Mouse (Mus musculus) forebrain, postnatal 0 days (tissue): ENCODE data around the gene Ndc1. TPM values are rescaled to one million over a fixed set of nuclear protein-coding genes. Genes with fewer than 3 reads are reported as not detected.
"Not testable (repeated sequence)": the region's sequence is repeated elsewhere in the genome, so short reads cannot be mapped to it uniquely, and the experiment has no call there.

Experiments used
- ATAC-seq: fragments of 200-750 bp; cut with Nextera tagmentation; 2 replicates; pipeline ENCODE4 v1.8.0; 2017; ENCODE audit warnings: mild to moderate bottlenecking, moderate library complexity
- DNase-seq: peaks from one replicate; pipeline ENCODE4 v3.0.0-alpha.2; 2015
- H3K27ac ChIP-seq: fragments of 300-500 bp; sonication (generic); 2 replicates; pipeline ENCODE4 v1.5.1; 2014; ENCODE audit warnings: low read depth, mild to moderate bottlenecking, antibody characterized with exemption, low read length, moderate library complexity, mixed read lengths
- H3K27me3 ChIP-seq: fragments of 300-500 bp; sonication (generic); 2 replicates; pipeline ENCODE4 v1.6.1; 2014; ENCODE audit warnings: mild to moderate bottlenecking, low read length, mixed read lengths; ENCODE audit not compliant: insufficient read depth
- H3K36me3 ChIP-seq: fragments of 300-500 bp; sonication (generic); 2 replicates; pipeline ENCODE4 v1.6.1; 2014; ENCODE audit warnings: mild to moderate bottlenecking, moderate library complexity; ENCODE audit not compliant: insufficient read depth
- H3K4me1 ChIP-seq: fragments of 300-500 bp; sonication (generic); 2 replicates; pipeline ENCODE4 v1.6.1; 2014; ENCODE audit warnings: antibody characterized with exemption; ENCODE audit not compliant: insufficient read depth
- H3K4me2 ChIP-seq: fragments of 300-500 bp; sonication (generic); 2 replicates; pipeline ENCODE4 v1.6.1; 2014; ENCODE audit warnings: low read depth, mild to moderate bottlenecking, moderate library complexity
- H3K4me3 ChIP-seq: fragments of 300-500 bp; sonication (generic); 2 replicates; pipeline ENCODE4 v1.5.1; 2014; ENCODE audit warnings: low read depth, low read length, mixed read lengths
- H3K9ac ChIP-seq: fragments of 300-500 bp; sonication (generic); 2 replicates; pipeline ENCODE4 v1.6.1; 2014; ENCODE audit warnings: mild to moderate bottlenecking
- H3K9me3 ChIP-seq: fragments of 300-500 bp; sonication (generic); 2 replicates; pipeline ENCODE4 v1.6.1; 2016; ENCODE audit warnings: low read length
- CTCF ChIP-seq: sonication (generic); IDR thresholded peaks from 2 replicates; pipeline ENCODE4 v1.5.1; 2016; ENCODE audit warnings: antibody characterized with exemption, control low read depth, low read depth
- WGBS: fragments of 180-500 bp; shearing (Covaris S2); extraction: QIAGEN DNeasy Blood & Tissue Kit; methylation state at CpG from one replicate; pipeline ENCODE4 v1.1.7; 2014; 5-methylcytosine and 5-hydroxymethylcytosine counted together
- polyA plus RNA-seq: library from polyadenylated mRNA; unstranded; fragments of >200 nt; fragmentation: Nextera tagmentation; extraction: Ambion mirVana; gene quantifications from 2 replicates; pipeline ENCODE4 v1.2.1, GENCODE M21; 2015
- total RNA-seq: library from RNA; depleted of rRNA; stranded (reverse); fragments of >200 nt; gene quantifications from 2 replicates; pipeline ENCODE4 v1.2.3, GENCODE M21; 2014

The Ndc1 gene
- total and polyA plus RNA-seq, 2 experiments from 2014 or later, result 18.7 to 30.4 TPM

GRCm38 (mm10) chr4:107353612-107354011 is 14.0 kb upstream of the Ndc1 start:
- no peaks in the 10 kb centered on the region for H3K9me3 ChIP-seq
- no peak overlapping the region for H3K4me2 ChIP-seq
- no peak overlapping the region for H3K4me3 ChIP-seq
- H3K27me3 ChIP-seq, result no peaks in the 10 kb centered on the region
- 78% methylated on average over 3 of the region's 3 CpGs for WGBS
- TF ChIP-seq CTCF, result no peak
- no peak overlapping the region for H3K27ac ChIP-seq
- DNase-seq, result no peak
- no peak for ATAC-seq
- H3K4me1 ChIP-seq, result no peaks in the 10 kb centered on the region
- H3K36me3 ChIP-seq, result peaks cover 8% of the 10 kb centered on the region; the same call in 1 of the 2 replicates
- H3K9ac ChIP-seq, result no peak overlapping the region

GRCm38 (mm10) chr4:107354126-107354525 is 13.5 kb upstream of the Ndc1 start:
- DNase-seq (no peak), ATAC-seq (no peak)
- no peak for TF ChIP-seq CTCF
- WGBS, result 89% methylated on average over 5 of the region's 5 CpGs
- Histone ChIP-seq H3K4me1 (no peaks in the 10 kb centered on the region), H3K9ac (no peak overlapping the region), H3K4me2 (no peak overlapping the region), H3K36me3 (peaks cover 8% of the 10 kb centered on the region; the same call in 1 of the 2 replicates), H3K27ac (no peak overlapping the region), H3K27me3 (no peaks in the 10 kb centered on the region), H3K4me3 (no peak overlapping the region), H3K9me3 (no peaks in the 10 kb centered on the region)

- Histone ChIP-seq H3K4me1 (no peaks in the 10 kb centered on the region), H3K27me3 (no peaks in the 10 kb centered on the region), H3K4me3 (no peak overlapping the region), H3K27ac (no peak overlapping the region), H3K9me3 (no peaks in the 10 kb centered on the region), H3K4me2 (no peak overlapping the region), H3K36me3 (peaks cover 9% of the 10 kb centered on the region; the same call in 1 of the 2 replicates), H3K9ac (no peak overlapping the region)
- no peak for TF ChIP-seq CTCF
- 58% methylated on average over 4 of the region's 4 CpGs for WGBS
- ATAC-seq (no peak), DNase-seq (no peak)
These were observed 13.0 kb upstream of the Ndc1 start for GRCm38 (mm10) chr4:107354543-107354942.

- not testable (repeated sequence) for H3K27me3 ChIP-seq, ATAC-seq, H3K4me2 ChIP-seq, H3K36me3 ChIP-seq, H3K9me3 ChIP-seq, H3K9ac ChIP-seq, DNase-seq, H3K27ac ChIP-seq, H3K4me1 ChIP-seq, H3K4me3 ChIP-seq
- 77% methylated on average over 8 of the region's 8 CpGs for WGBS
These were observed 10.4 kb upstream of the Ndc1 start for GRCm38 (mm10) chr4:107357172-107357571.

- Histone ChIP-seq H3K27me3 (no peaks in the 10 kb centered on the region), H3K36me3 (peaks cover 9% of the 10 kb centered on the region; the same call in 1 of the 2 replicates), H3K9me3 (no peaks in the 10 kb centered on the region), H3K4me2 (no peak overlapping the region), H3K9ac (no peak overlapping the region), H3K4me3 (no peak overlapping the region), H3K4me1 (no peaks in the 10 kb centered on the region), H3K27ac (no peak overlapping the region)
- ATAC-seq, result peak; percentile 23; the same call in 1 of the 2 replicates
- peak; percentile 52 for DNase-seq
- no peak for TF ChIP-seq CTCF
- WGBS, result 67% methylated on average over 3 of the region's 3 CpGs
These were observed 9.1 kb upstream of the Ndc1 start for GRCm38 (mm10) chr4:107358460-107358859.

GRCm38 (mm10) chr4:107360457-107361145 is 7.0 kb upstream of the Ndc1 start:
- peaks cover 9% of the 10 kb centered on the region; the same call in 1 of the 2 replicates for H3K36me3 ChIP-seq
- H3K4me2 ChIP-seq, result no peak overlapping the region
- H3K4me1 ChIP-seq, result no peaks in the 10 kb centered on the region
- TF ChIP-seq CTCF, result no peak
- WGBS, result 87% methylated on average over 7 of the region's 7 CpGs
- no peak overlapping the region for H3K4me3 ChIP-seq
- no peaks in the 10 kb centered on the region for H3K27me3 ChIP-seq
- H3K9me3 ChIP-seq, result no peaks in the 10 kb centered on the region
- DNase-seq, result no peak
- no peak for ATAC-seq
- no peak overlapping the region for H3K9ac ChIP-seq
- H3K27ac ChIP-seq, result no peak overlapping the region

DNA sequence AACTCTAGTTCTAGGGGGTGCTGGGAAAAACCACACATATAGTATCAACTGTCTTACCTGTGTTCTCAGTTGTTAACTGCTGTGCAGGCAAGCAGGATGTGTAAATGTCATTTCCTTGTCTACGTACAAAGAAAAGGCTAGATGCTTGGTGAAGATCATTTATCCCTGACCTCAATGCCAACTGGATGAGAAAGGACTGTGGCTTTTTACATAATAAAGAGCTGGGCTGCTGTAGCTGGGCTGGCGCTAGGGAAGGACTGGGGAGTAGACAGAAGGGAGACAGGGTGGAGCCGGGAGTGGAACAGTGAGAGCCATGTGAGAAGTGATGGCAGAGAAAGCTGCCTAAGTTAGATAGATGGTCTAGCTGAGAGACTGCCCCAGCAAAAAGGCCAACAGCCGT is 4.8 kb upstream of the Ndc1 start:
- DNase-seq (no peak), ATAC-seq (no peak)
- Histone ChIP-seq H3K9ac (no peak overlapping the region), H3K4me2 (no peak overlapping the region), H3K4me3 (no peak overlapping the region), H3K36me3 (peaks cover 9% of the 10 kb centered on the region; the same call in 1 of the 2 replicates), H3K27me3 (no peaks in the 10 kb centered on the region), H3K9me3 (no peaks in the 10 kb centered on the region), H3K4me1 (no peaks in the 10 kb centered on the region), H3K27ac (no peak overlapping the region)
- TF ChIP-seq CTCF, result no peak
- 52% methylated on average over 4 of the region's 4 CpGs for WGBS
